Mouse (Mus musculus): Measurements from ENCODE around the gene Cdh4. TPM values are rescaled to one million over a fixed set of nuclear protein-coding genes. Genes with fewer than 3 reads are reported as not detected.
A peak's percentile ranks its signal among the peaks of the same experiment; 100 is the strongest.

Gene Cdh4
- polyA plus RNA-seq, 1 experiment from 2014 or later: 1.1 TPM

DNA sequence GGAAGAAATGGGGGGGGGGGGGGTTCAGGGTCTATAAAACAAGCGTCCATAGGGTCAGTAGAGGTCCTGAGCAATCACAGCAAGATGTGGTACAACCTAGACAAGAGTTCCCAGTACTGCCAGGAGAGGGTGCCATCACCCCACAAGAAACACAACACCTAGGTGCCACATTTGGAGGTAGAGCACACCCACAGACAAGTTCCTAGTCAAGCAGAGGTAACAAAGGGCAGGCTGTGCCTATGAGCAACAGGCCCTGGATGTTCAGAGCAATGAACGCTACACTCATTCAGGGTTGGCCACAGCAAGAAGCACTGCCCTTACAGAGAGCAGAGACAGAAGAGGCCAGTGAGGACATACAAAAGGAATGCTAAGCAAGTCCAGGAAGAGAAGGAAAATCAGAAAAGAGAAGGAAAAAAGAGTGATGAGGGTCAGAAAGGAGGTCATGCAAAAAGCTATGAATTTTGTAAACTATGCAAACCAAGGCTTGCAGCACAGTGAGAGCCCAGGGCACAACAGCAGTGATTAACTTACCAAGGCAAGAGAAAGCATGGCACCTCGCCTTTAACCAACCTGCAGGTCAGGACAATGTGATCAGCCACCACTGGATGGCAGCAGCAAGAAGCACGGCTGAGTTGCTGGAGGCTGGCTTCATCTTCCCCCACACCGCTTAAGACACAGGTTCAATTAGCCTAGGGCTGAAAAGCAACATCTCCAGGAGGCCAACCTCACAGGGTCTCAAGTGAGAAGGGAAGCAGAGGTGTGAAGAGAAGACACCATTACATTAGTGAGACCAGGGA lies 474.8 kb downstream of the Cdh4 start:
- H3K36me3 ChIP-seq (ENCODE audit: control insufficient read depth, insufficient read depth, low read length): peaks cover 90% of the 10 kb centered on the region
- H3K9ac ChIP-seq (ENCODE audit: low read length): no peak overlapping the region
- peaks cover 5% of the 10 kb centered on the region; the same call in 1 of the 2 replicates for H3K9me3 ChIP-seq (ENCODE audit: control insufficient read depth, low read length)
- H3K4me3 ChIP-seq (ENCODE audit: control insufficient read depth in 1 of 2, insufficient read depth in 1 of 2, low read depth in 1 of 2, low read length in 2 of 2): no peak overlapping the region
- no peak overlapping the region for H3K27ac ChIP-seq (replicated peaks in 1 of 2; ENCODE audit: control insufficient read depth in 1 of 2, insufficient read depth in 1 of 2, low read depth in 2 of 2, low read length in 2 of 2)
- WGBS: 30% methylated on average over 5 of the region's 5 CpGs
- no peaks in the 10 kb centered on the region for H3K27me3 ChIP-seq (ENCODE audit: control insufficient read depth, insufficient read depth, low read length)
- H3K4me2 ChIP-seq (ENCODE audit: low read length): no peak overlapping the region
- ATAC-seq (ENCODE audit: insufficient number of reproducible peaks, insufficient read depth, low FRiP score, low read depth): peak; percentile 33; the same call in 1 of the 2 replicates
- no peaks in the 10 kb centered on the region for H3K4me1 ChIP-seq (ENCODE audit: control insufficient read depth in 2 of 2, insufficient read depth in 2 of 2, low read length in 2 of 2)

- 77% methylated on average over 4 of the region's 4 CpGs for WGBS
- ATAC-seq (ENCODE audit: insufficient number of reproducible peaks, insufficient read depth, low FRiP score, low read depth): no peak
- no peak overlapping the region for H3K9ac ChIP-seq (ENCODE audit: low read length)
- no peak overlapping the region for H3K27ac ChIP-seq (replicated peaks in 1 of 2; ENCODE audit: control insufficient read depth in 1 of 2, insufficient read depth in 1 of 2, low read depth in 2 of 2, low read length in 2 of 2)
- no peak overlapping the region for H3K4me3 ChIP-seq (ENCODE audit: control insufficient read depth in 1 of 2, insufficient read depth in 1 of 2, low read depth in 1 of 2, low read length in 2 of 2)
- no peaks in the 10 kb centered on the region for H3K4me1 ChIP-seq (ENCODE audit: control insufficient read depth in 2 of 2, insufficient read depth in 2 of 2, low read length in 2 of 2)
- H3K4me2 ChIP-seq (ENCODE audit: low read length): no peak overlapping the region
- H3K27me3 ChIP-seq (ENCODE audit: control insufficient read depth, insufficient read depth, low read length): no peaks in the 10 kb centered on the region
- peaks cover 88% of the 10 kb centered on the region for H3K36me3 ChIP-seq (ENCODE audit: control insufficient read depth, insufficient read depth, low read length)
- peaks cover 5% of the 10 kb centered on the region; the same call in 1 of the 2 replicates for H3K9me3 ChIP-seq (ENCODE audit: control insufficient read depth, low read length)
These were observed 477.8 kb downstream of the Cdh4 start for GRCm38 (mm10) chr2:179920042-179920441.

DNA sequence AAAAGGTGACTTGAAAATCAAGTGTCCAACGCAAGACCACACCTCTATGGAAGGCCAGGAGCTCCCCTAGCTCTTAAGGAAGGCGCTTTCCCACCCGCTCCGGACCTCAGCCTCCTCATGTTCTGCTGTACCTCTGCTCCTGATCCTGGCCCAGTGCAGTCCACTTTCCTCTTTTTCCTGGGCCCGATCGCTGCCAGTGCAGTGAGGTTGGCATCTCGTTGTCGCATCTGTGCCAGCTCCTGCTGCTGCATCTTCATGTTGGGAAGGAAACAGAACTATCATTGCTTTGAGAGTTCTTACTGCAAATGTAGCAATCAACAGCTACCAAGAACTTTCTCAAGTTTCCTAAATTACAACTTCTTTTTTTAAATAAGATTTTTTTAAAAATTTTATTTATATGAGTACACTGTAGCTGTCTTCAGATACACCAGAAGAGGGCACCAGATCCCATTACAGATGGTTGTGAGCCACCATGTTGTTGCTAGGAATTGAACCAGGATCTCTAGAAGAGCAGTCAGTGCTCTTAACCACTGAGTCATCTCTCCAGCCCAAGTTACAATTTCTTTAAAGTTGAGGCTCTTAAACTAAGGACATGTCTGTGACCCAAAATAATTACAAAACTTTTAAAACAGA lies 478.9 kb downstream of the Cdh4 start:
- Histone ChIP-seq H3K36me3 (ENCODE audit: control insufficient read depth, insufficient read depth, low read length) (peaks cover 87% of the 10 kb centered on the region), H3K9ac (ENCODE audit: low read length) (no peak overlapping the region), H3K27me3 (ENCODE audit: control insufficient read depth, insufficient read depth, low read length) (no peaks in the 10 kb centered on the region), H3K4me1 (ENCODE audit: control insufficient read depth in 2 of 2, insufficient read depth in 2 of 2, low read length in 2 of 2) (no peaks in the 10 kb centered on the region), H3K9me3 (ENCODE audit: control insufficient read depth, low read length) (peaks cover 5% of the 10 kb centered on the region; the same call in 1 of the 2 replicates), H3K27ac (replicated peaks in 1 of 2; ENCODE audit: control insufficient read depth in 1 of 2, insufficient read depth in 1 of 2, low read depth in 2 of 2, low read length in 2 of 2) (no peak overlapping the region), H3K4me2 (ENCODE audit: low read length) (no peak overlapping the region), H3K4me3 (ENCODE audit: control insufficient read depth in 1 of 2, insufficient read depth in 1 of 2, low read depth in 1 of 2, low read length in 2 of 2) (no peak overlapping the region)
- WGBS: 95% methylated on average over 8 of the region's 8 CpGs
- no peak for ATAC-seq (ENCODE audit: insufficient number of reproducible peaks, insufficient read depth, low FRiP score, low read depth)

- ATAC-seq (ENCODE audit: insufficient number of reproducible peaks, insufficient read depth, low FRiP score, low read depth): no peak
- Histone ChIP-seq H3K4me2 (ENCODE audit: low read length) (no peak overlapping the region), H3K9ac (ENCODE audit: low read length) (no peak overlapping the region), H3K9me3 (ENCODE audit: control insufficient read depth, low read length) (peaks cover 5% of the 10 kb centered on the region; the same call in 1 of the 2 replicates), H3K36me3 (ENCODE audit: control insufficient read depth, insufficient read depth, low read length) (peaks cover 85% of the 10 kb centered on the region), H3K27me3 (ENCODE audit: control insufficient read depth, insufficient read depth, low read length) (no peaks in the 10 kb centered on the region), H3K4me3 (ENCODE audit: control insufficient read depth in 1 of 2, insufficient read depth in 1 of 2, low read depth in 1 of 2, low read length in 2 of 2) (no peak overlapping the region), H3K4me1 (ENCODE audit: control insufficient read depth in 2 of 2, insufficient read depth in 2 of 2, low read length in 2 of 2) (no peaks in the 10 kb centered on the region), H3K27ac (replicated peaks in 1 of 2; ENCODE audit: control insufficient read depth in 1 of 2, insufficient read depth in 1 of 2, low read depth in 2 of 2, low read length in 2 of 2) (no peak overlapping the region)
- 88% methylated on average over 6 of the region's 6 CpGs for WGBS
These were observed 481.8 kb downstream of the Cdh4 start for GRCm38 (mm10) chr2:179924038-179924437.

- Histone ChIP-seq H3K4me3 (ENCODE audit: control insufficient read depth in 1 of 2, insufficient read depth in 1 of 2, low read depth in 1 of 2, low read length in 2 of 2) (no peak overlapping the region), H3K36me3 (ENCODE audit: control insufficient read depth, insufficient read depth, low read length) (peaks cover 80% of the 10 kb centered on the region), H3K27me3 (ENCODE audit: control insufficient read depth, insufficient read depth, low read length) (no peaks in the 10 kb centered on the region), H3K9ac (ENCODE audit: low read length) (no peak overlapping the region), H3K27ac (replicated peaks in 1 of 2; ENCODE audit: control insufficient read depth in 1 of 2, insufficient read depth in 1 of 2, low read depth in 2 of 2, low read length in 2 of 2) (no peak overlapping the region), H3K4me1 (ENCODE audit: control insufficient read depth in 2 of 2, insufficient read depth in 2 of 2, low read length in 2 of 2) (no peaks in the 10 kb centered on the region), H3K9me3 (ENCODE audit: control insufficient read depth, low read length) (no peaks in the 10 kb centered on the region), H3K4me2 (ENCODE audit: low read length) (no peak overlapping the region)
- 0 out of 2 replicates have a peak, but pooled peaks have one; percentile 18 for ATAC-seq (ENCODE audit: insufficient number of reproducible peaks, insufficient read depth, low FRiP score, low read depth)
- 93% methylated on average over 13 of the region's 13 CpGs for WGBS
These were observed 486.9 kb downstream of the Cdh4 start for GRCm38 (mm10) chr2:179929166-179929565.

GRCm38 (mm10) chr2:179931741-179932140 lies 489.5 kb downstream of the Cdh4 start:
- H3K27ac ChIP-seq (replicated peaks in 1 of 2; ENCODE audit: control insufficient read depth in 1 of 2, insufficient read depth in 1 of 2, low read depth in 2 of 2, low read length in 2 of 2): no peak overlapping the region
- H3K36me3 ChIP-seq (ENCODE audit: control insufficient read depth, insufficient read depth, low read length): peaks cover 59% of the 10 kb centered on the region
- H3K4me3 ChIP-seq (ENCODE audit: control insufficient read depth in 1 of 2, insufficient read depth in 1 of 2, low read depth in 1 of 2, low read length in 2 of 2): no peak overlapping the region
- no peak for ATAC-seq (ENCODE audit: insufficient number of reproducible peaks, insufficient read depth, low FRiP score, low read depth)
- 89% methylated on average over 16 of the region's 16 CpGs for WGBS
- no peaks in the 10 kb centered on the region for H3K9me3 ChIP-seq (ENCODE audit: control insufficient read depth, low read length)
- H3K9ac ChIP-seq (ENCODE audit: low read length): no peak overlapping the region
- no peaks in the 10 kb centered on the region for H3K27me3 ChIP-seq (ENCODE audit: control insufficient read depth, insufficient read depth, low read length)
- H3K4me1 ChIP-seq (ENCODE audit: control insufficient read depth in 2 of 2, insufficient read depth in 2 of 2, low read length in 2 of 2): no peaks in the 10 kb centered on the region
- no peak overlapping the region for H3K4me2 ChIP-seq (ENCODE audit: low read length)

- H3K4me2 ChIP-seq (ENCODE audit: low read length): no peak overlapping the region
- no peaks in the 10 kb centered on the region for H3K9me3 ChIP-seq (ENCODE audit: control insufficient read depth, low read length)
- H3K27me3 ChIP-seq (ENCODE audit: control insufficient read depth, insufficient read depth, low read length): no peaks in the 10 kb centered on the region
- no peak overlapping the region for H3K4me3 ChIP-seq (ENCODE audit: control insufficient read depth in 1 of 2, insufficient read depth in 1 of 2, low read depth in 1 of 2, low read length in 2 of 2)
- peaks cover 51% of the 10 kb centered on the region for H3K36me3 ChIP-seq (ENCODE audit: control insufficient read depth, insufficient read depth, low read length)
- no peaks in the 10 kb centered on the region for H3K4me1 ChIP-seq (ENCODE audit: control insufficient read depth in 2 of 2, insufficient read depth in 2 of 2, low read length in 2 of 2)
- 62% methylated on average over 3 of the region's 3 CpGs for WGBS
- no peak overlapping the region for H3K9ac ChIP-seq (ENCODE audit: low read length)
- H3K27ac ChIP-seq (replicated peaks in 1 of 2; ENCODE audit: control insufficient read depth in 1 of 2, insufficient read depth in 1 of 2, low read depth in 2 of 2, low read length in 2 of 2): no peak overlapping the region
- no peak for ATAC-seq (ENCODE audit: insufficient number of reproducible peaks, insufficient read depth, low FRiP score, low read depth)
These were observed 491.9 kb downstream of the Cdh4 start for GRCm38 (mm10) chr2:179934165-179934564.
